Mouse (Mus musculus): ENCODE results near the gene 1700029H14Rik. TPM values are rescaled to one million over a fixed set of nuclear protein-coding genes. Genes with fewer than 3 reads are reported as not detected.

The 1700029H14Rik gene
- polyA plus RNA-seq, 1 experiment: 0.30 TPM

GRCm38 (mm10) chr8:13593340-13593739, 31.1 kb upstream of the 1700029H14Rik start:
- Histone ChIP-seq H3K27ac (ENCODE audit: control insufficient read depth, insufficient read depth, low read length) (no peak overlapping the region), H3K4me3 (ENCODE audit: control insufficient read depth, insufficient read depth, low read length) (no peak overlapping the region), H3K27me3 (ENCODE audit: control insufficient read depth, insufficient read depth, low read length) (no peaks in the 10 kb centered on the region), H3K36me3 (ENCODE audit: control insufficient read depth, insufficient read depth, low read length) (no peaks in the 10 kb centered on the region), H3K4me1 (replicated peaks; ENCODE audit: control insufficient read depth, insufficient read depth, low read length) (peaks cover 26% of the 10 kb centered on the region)
- WGBS: 41% methylated on average over 8 of the region's 8 CpGs
- no peak for TF ChIP-seq CTCF (IDR thresholded peaks at IDR 0.05; ENCODE audit: borderline replicate concordance, control insufficient read depth, extremely low read depth, insufficient read depth, low read length, poor library complexity)
- no peak for TF ChIP-seq POLR2A (IDR thresholded peaks at IDR 0.05; ENCODE audit: control insufficient read depth, extremely low read depth, insufficient read depth, low read length, poor library complexity)
- no peak for DNase-seq

GRCm38 (mm10) chr8:13591246-13591645, 29.0 kb upstream of the 1700029H14Rik start:
- no peaks in the 10 kb centered on the region for H3K27me3 ChIP-seq (ENCODE audit: control insufficient read depth, insufficient read depth, low read length)
- no peak overlapping the region for H3K4me3 ChIP-seq (ENCODE audit: control insufficient read depth, insufficient read depth, low read length)
- no peaks in the 10 kb centered on the region for H3K36me3 ChIP-seq (ENCODE audit: control insufficient read depth, insufficient read depth, low read length)
- TF ChIP-seq POLR2A (IDR thresholded peaks at IDR 0.05; ENCODE audit: control insufficient read depth, extremely low read depth, insufficient read depth, low read length, poor library complexity) (no peak), CTCF (IDR thresholded peaks at IDR 0.05; ENCODE audit: borderline replicate concordance, control insufficient read depth, extremely low read depth, insufficient read depth, low read length, poor library complexity) (no peak)
- peaks cover 23% of the 10 kb centered on the region for H3K4me1 ChIP-seq (replicated peaks; ENCODE audit: control insufficient read depth, insufficient read depth, low read length)
- H3K27ac ChIP-seq (ENCODE audit: control insufficient read depth, insufficient read depth, low read length): no peak overlapping the region
- 97% methylated on average over 6 of the region's 6 CpGs for WGBS
- no peak for DNase-seq

DNA sequence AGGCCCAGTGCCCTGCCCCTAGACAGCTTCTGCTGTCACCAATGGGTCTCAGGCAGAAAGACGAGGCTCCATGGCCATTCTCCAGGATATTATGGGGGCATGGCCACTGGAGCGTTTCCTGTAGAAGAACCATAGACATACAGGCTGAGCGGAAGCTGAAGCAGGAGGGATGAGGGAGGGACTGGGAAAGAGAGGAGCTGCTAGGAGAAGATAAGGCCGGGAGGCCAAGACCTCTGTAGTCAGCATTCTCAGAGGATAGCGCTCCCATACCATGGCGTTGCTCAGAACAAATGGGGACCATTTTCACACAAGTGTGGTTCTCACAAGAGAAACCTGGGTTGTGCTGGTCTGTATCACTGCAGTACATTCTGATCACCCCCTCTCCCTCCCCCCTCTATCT, 26.8 kb upstream of the 1700029H14Rik start:
- 92% methylated on average over 6 of the region's 6 CpGs for WGBS
- peaks cover 8% of the 10 kb centered on the region for H3K4me1 ChIP-seq (replicated peaks; ENCODE audit: control insufficient read depth, insufficient read depth, low read length)
- DNase-seq: no peak
- H3K36me3 ChIP-seq (ENCODE audit: control insufficient read depth, insufficient read depth, low read length): no peaks in the 10 kb centered on the region
- H3K4me3 ChIP-seq (ENCODE audit: control insufficient read depth, insufficient read depth, low read length): no peak overlapping the region
- no peak overlapping the region for H3K27ac ChIP-seq (ENCODE audit: control insufficient read depth, insufficient read depth, low read length)
- no peak for TF ChIP-seq CTCF (IDR thresholded peaks at IDR 0.05; ENCODE audit: borderline replicate concordance, control insufficient read depth, extremely low read depth, insufficient read depth, low read length, poor library complexity)
- TF ChIP-seq POLR2A (IDR thresholded peaks at IDR 0.05; ENCODE audit: control insufficient read depth, extremely low read depth, insufficient read depth, low read length, poor library complexity): no peak
- no peaks in the 10 kb centered on the region for H3K27me3 ChIP-seq (ENCODE audit: control insufficient read depth, insufficient read depth, low read length)

- H3K36me3 ChIP-seq (ENCODE audit: control insufficient read depth, insufficient read depth, low read length): no peaks in the 10 kb centered on the region
- H3K27ac ChIP-seq (ENCODE audit: control insufficient read depth, insufficient read depth, low read length): no peak overlapping the region
- no peaks in the 10 kb centered on the region for H3K4me1 ChIP-seq (replicated peaks; ENCODE audit: control insufficient read depth, insufficient read depth, low read length)
- no peak for DNase-seq
- no peak for TF ChIP-seq POLR2A (IDR thresholded peaks at IDR 0.05; ENCODE audit: control insufficient read depth, extremely low read depth, insufficient read depth, low read length, poor library complexity)
- TF ChIP-seq CTCF (IDR thresholded peaks at IDR 0.05; ENCODE audit: borderline replicate concordance, control insufficient read depth, extremely low read depth, insufficient read depth, low read length, poor library complexity): no peak
- H3K27me3 ChIP-seq (ENCODE audit: control insufficient read depth, insufficient read depth, low read length): no peaks in the 10 kb centered on the region
- H3K4me3 ChIP-seq (ENCODE audit: control insufficient read depth, insufficient read depth, low read length): no peak overlapping the region
- WGBS: 95% methylated on average over 8 of the region's 8 CpGs
Measured at GRCm38 (mm10) chr8:13584652-13585051, 22.4 kb upstream of the 1700029H14Rik start.

GRCm38 (mm10) chr8:13577869-13578268, 15.6 kb upstream of the 1700029H14Rik start:
- Histone ChIP-seq H3K4me3 (ENCODE audit: control insufficient read depth, insufficient read depth, low read length) (no peak overlapping the region), H3K27ac (ENCODE audit: control insufficient read depth, insufficient read depth, low read length) (no peak overlapping the region), H3K36me3 (ENCODE audit: control insufficient read depth, insufficient read depth, low read length) (no peaks in the 10 kb centered on the region), H3K4me1 (replicated peaks; ENCODE audit: control insufficient read depth, insufficient read depth, low read length) (no peaks in the 10 kb centered on the region), H3K27me3 (ENCODE audit: control insufficient read depth, insufficient read depth, low read length) (no peaks in the 10 kb centered on the region)
- WGBS: 98% methylated on average over 6 of the region's 6 CpGs
- TF ChIP-seq CTCF (IDR thresholded peaks at IDR 0.05; ENCODE audit: borderline replicate concordance, control insufficient read depth, extremely low read depth, insufficient read depth, low read length, poor library complexity) (no peak), POLR2A (IDR thresholded peaks at IDR 0.05; ENCODE audit: control insufficient read depth, extremely low read depth, insufficient read depth, low read length, poor library complexity) (no peak)
- no peak for DNase-seq

DNA sequence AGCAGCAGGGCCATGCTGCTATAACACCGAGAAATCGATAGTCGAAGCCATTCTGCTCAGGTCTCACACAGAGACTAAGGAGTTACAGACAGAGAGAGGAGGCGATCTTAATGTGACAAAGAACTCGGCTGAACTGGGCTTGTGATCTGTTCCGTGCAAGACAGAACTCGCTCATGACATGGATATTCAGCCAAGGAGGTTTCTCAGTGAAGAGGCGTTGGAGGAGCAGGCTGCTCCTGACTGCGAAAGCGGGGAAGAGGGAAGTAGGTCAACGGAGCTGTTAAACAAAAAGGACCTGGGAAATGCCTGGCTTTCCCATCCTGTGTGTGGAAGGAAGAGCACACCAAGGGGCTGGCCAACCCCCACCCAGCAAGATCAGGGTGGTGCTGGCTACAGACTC, 9.7 kb upstream of the 1700029H14Rik start:
- no peak for DNase-seq
- no peaks in the 10 kb centered on the region for H3K27me3 ChIP-seq (ENCODE audit: control insufficient read depth, insufficient read depth, low read length)
- no peak overlapping the region for H3K4me3 ChIP-seq (ENCODE audit: control insufficient read depth, insufficient read depth, low read length)
- TF ChIP-seq POLR2A (IDR thresholded peaks at IDR 0.05; ENCODE audit: control insufficient read depth, extremely low read depth, insufficient read depth, low read length, poor library complexity) (no peak), CTCF (IDR thresholded peaks at IDR 0.05; ENCODE audit: borderline replicate concordance, control insufficient read depth, extremely low read depth, insufficient read depth, low read length, poor library complexity) (no peak)
- H3K36me3 ChIP-seq (ENCODE audit: control insufficient read depth, insufficient read depth, low read length): no peaks in the 10 kb centered on the region
- H3K27ac ChIP-seq (ENCODE audit: control insufficient read depth, insufficient read depth, low read length): no peak overlapping the region
- no peaks in the 10 kb centered on the region for H3K4me1 ChIP-seq (replicated peaks; ENCODE audit: control insufficient read depth, insufficient read depth, low read length)
- 94% methylated on average over 11 of the region's 11 CpGs for WGBS

GRCm38 (mm10) chr8:13557526-13557925, 4.7 kb downstream of the 1700029H14Rik start:
- no peaks in the 10 kb centered on the region for H3K4me1 ChIP-seq (replicated peaks; ENCODE audit: control insufficient read depth, insufficient read depth, low read length)
- no peak overlapping the region for H3K4me3 ChIP-seq (ENCODE audit: control insufficient read depth, insufficient read depth, low read length)
- H3K36me3 ChIP-seq (ENCODE audit: control insufficient read depth, insufficient read depth, low read length): no peaks in the 10 kb centered on the region
- H3K27me3 ChIP-seq (ENCODE audit: control insufficient read depth, insufficient read depth, low read length): no peaks in the 10 kb centered on the region
- TF ChIP-seq CTCF (IDR thresholded peaks at IDR 0.05; ENCODE audit: borderline replicate concordance, control insufficient read depth, extremely low read depth, insufficient read depth, low read length, poor library complexity): no peak
- no peak for TF ChIP-seq POLR2A (IDR thresholded peaks at IDR 0.05; ENCODE audit: control insufficient read depth, extremely low read depth, insufficient read depth, low read length, poor library complexity)
- no peak for DNase-seq
- H3K27ac ChIP-seq (ENCODE audit: control insufficient read depth, insufficient read depth, low read length): no peak overlapping the region
- 96% methylated on average over 2 of the region's 2 CpGs for WGBS
